Mouse (Mus musculus) limb, embryonic 14.5 days (tissue): ENCODE measurements around the gene Dcaf4. TPM values are rescaled to one million over a fixed set of nuclear protein-coding genes. Genes with fewer than 3 reads are reported as not detected.

Source experiments
- ATAC-seq: fragments of 200-750 bp; cut with Nextera tagmentation; 2 replicates; pipeline ENCODE4 v1.8.0; 2017; ENCODE audit warnings: low read depth, moderate number of reproducible peaks, moderate TSS enrichment; ENCODE audit not compliant: low FRiP score
- DNase-seq: peaks from one replicate; pipeline ENCODE4 v3.0.0-alpha.2; 2015; ENCODE audit warnings: low spot score
- H3K27ac ChIP-seq: fragments of 300-500 bp; sonication (generic); replicated peaks from 2 replicates; pipeline ENCODE4 v1.5.1; 2014; ENCODE audit warnings: low read depth, mild to moderate bottlenecking, low read length, moderate library complexity, mixed read lengths
- H3K27me3 ChIP-seq: fragments of 300-500 bp; sonication (generic); 2 replicates; pipeline ENCODE4 v1.6.1; 2014; ENCODE audit warnings: low read length, mixed read lengths; ENCODE audit not compliant: control insufficient read depth, insufficient read depth
- H3K36me3 ChIP-seq: fragments of 300-500 bp; sonication (generic); 2 replicates; pipeline ENCODE4 v1.6.1; 2014; ENCODE audit warnings: mild to moderate bottlenecking, low read length, moderate library complexity, mixed read lengths; ENCODE audit not compliant: control insufficient read depth, insufficient read depth
- H3K4me1 ChIP-seq: fragments of 300-500 bp; sonication (generic); 2 replicates; pipeline ENCODE4 v1.6.1; 2014; ENCODE audit warnings: antibody characterized with exemption, low read length, mixed read lengths; ENCODE audit not compliant: control insufficient read depth, insufficient read depth
- H3K4me2 ChIP-seq: fragments of 300-500 bp; sonication (generic); replicated peaks from 2 replicates; pipeline ENCODE4 v1.6.1; 2014; ENCODE audit warnings: low read depth, mild to moderate bottlenecking, low read length, moderate library complexity; ENCODE audit not compliant: severe bottlenecking
- H3K4me3 ChIP-seq: fragments of 300-500 bp; sonication (generic); replicated peaks from 2 replicates; pipeline ENCODE4 v1.5.1; 2014; ENCODE audit warnings: low read length
- H3K9ac ChIP-seq: fragments of 300-500 bp; sonication (generic); 2 replicates; pipeline ENCODE4 v1.6.1; 2014; ENCODE audit warnings: mild to moderate bottlenecking, low read depth, low read length, moderate library complexity; ENCODE audit not compliant: severe bottlenecking
- H3K9me3 ChIP-seq: fragments of 300-500 bp; sonication (generic); 2 replicates; pipeline ENCODE4 v1.6.1; 2016; ENCODE audit warnings: low read length; ENCODE audit not compliant: control insufficient read depth
- POLR2A ChIP-seq: fragments of 200-500 bp; IDR thresholded peaks from 2 replicates; pipeline ENCODE4 v1.8.0; 2012; ENCODE audit warnings: inconsistent platforms, mild to moderate bottlenecking, moderate library complexity, borderline replicate concordance; ENCODE audit not compliant: insufficient read depth, insufficient read length; ENCODE audit errors: extremely low read depth
- WGBS: fragments of 180-500 bp; shearing (Covaris S2); extraction: QIAGEN DNeasy Blood & Tissue Kit; methylation state at CpG from one replicate; pipeline ENCODE4 v1.1.7; 2014; 5-methylcytosine and 5-hydroxymethylcytosine counted together
- polyA plus RNA-seq, 2 experiments: library from polyadenylated mRNA; depleted of rRNA in 1 of 2; stranded (reverse) in 1 of 2; unstranded in 1 of 2; fragments of >200 nt; fragmentation: Nextera tagmentation in 1 of 2; extraction: Ambion mirVana in 1 of 2; gene quantifications; 2 replicates each; pipeline versions ENCODE4 v1.2.1 to v1.2.3; 2012 to 2014

Gene Dcaf4
- polyA plus RNA-seq, 2 experiments: 40.1 to 49.5 TPM

DNA sequence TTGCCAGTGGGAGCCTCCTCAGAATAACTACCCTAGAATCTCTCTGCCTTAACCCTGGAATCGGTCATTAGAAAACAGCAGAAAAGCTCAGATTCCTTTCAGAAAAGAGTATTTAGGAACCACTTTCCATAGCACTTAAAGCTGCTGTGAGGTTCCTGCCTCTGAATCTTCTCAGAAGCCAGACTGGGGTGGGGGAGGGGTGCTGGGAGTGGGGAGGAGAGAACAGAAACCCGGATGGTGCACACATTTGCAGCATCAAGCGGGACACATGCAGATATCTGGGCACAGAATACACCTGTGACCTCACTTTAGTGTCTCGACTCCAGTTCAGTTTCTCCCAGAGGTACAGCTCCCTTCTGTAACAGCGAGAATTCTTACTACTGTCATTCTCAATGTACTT lies 9.7 kb upstream of the Dcaf4 start:
- Histone ChIP-seq H3K4me2 (no peak overlapping the region), H3K27ac (no peak overlapping the region), H3K36me3 (no peaks in the 10 kb centered on the region), H3K4me3 (no peak overlapping the region), H3K9me3 (no peaks in the 10 kb centered on the region), H3K27me3 (no peaks in the 10 kb centered on the region), H3K4me1 (peaks cover 11% of the 10 kb centered on the region), H3K9ac (no peak overlapping the region)
- ATAC-seq (no peak), DNase-seq (no peak)
- TF ChIP-seq POLR2A: no peak
- 75% methylated on average over 5 of the region's 5 CpGs for WGBS

DNA sequence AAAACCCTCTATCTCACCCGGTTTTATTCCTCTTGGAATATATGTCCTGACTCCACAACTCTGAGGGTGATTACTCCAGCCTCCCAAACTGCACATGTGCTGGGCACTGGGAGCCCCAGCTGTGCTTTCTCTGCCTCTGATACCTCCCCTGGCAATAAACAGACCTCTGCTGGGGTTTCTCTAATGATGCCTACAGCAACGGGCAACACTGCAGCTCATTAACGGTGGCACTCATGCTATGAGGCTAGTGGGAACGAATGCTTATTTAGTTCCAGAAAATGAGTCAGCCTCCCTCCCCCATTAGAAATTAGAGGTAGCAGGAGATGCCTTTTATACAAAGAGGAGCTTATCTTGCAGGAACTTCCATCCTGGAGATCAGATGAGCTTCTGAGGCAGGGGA lies 7.5 kb upstream of the Dcaf4 start:
- no peak for TF ChIP-seq POLR2A
- H3K4me3 ChIP-seq: no peak overlapping the region
- H3K27ac ChIP-seq: no peak overlapping the region
- peaks cover 11% of the 10 kb centered on the region for H3K4me1 ChIP-seq
- no peaks in the 10 kb centered on the region for H3K9me3 ChIP-seq
- no peak overlapping the region for H3K9ac ChIP-seq
- DNase-seq (no peak), ATAC-seq (no peak)
- no peaks in the 10 kb centered on the region for H3K36me3 ChIP-seq
- H3K4me2 ChIP-seq: no peak overlapping the region
- H3K27me3 ChIP-seq: no peaks in the 10 kb centered on the region
- 6% methylated on average over 4 of the region's 4 CpGs for WGBS

DNA sequence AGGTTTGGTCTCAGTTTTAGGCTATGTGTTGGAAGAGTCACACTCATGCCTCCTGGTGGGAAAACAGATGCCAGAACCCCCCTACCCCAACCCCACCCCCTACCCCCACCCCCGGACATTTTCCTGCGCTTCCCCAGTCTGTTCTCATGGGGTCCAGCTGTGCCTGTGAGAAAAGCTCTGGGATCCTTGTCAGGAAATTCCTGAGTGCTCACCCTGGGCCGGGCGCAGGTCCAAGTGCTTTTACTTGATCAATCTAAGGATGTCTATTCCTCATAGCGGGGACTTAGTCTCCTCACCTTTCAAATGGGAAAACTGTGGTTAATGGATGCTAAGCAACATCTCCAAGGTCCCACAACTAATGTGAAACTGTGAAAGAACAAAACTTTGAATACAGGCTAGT lies 7.1 kb upstream of the Dcaf4 start:
- Histone ChIP-seq H3K9ac (no peak overlapping the region), H3K4me1 (peaks cover 11% of the 10 kb centered on the region), H3K4me2 (no peak overlapping the region), H3K4me3 (no peak overlapping the region), H3K27me3 (no peaks in the 10 kb centered on the region), H3K9me3 (no peaks in the 10 kb centered on the region), H3K36me3 (no peaks in the 10 kb centered on the region), H3K27ac (no peak overlapping the region)
- ATAC-seq (peak; percentile 43), DNase-seq (peak; percentile 53)
- TF ChIP-seq POLR2A: no peak
- 14% methylated on average over 5 of the region's 5 CpGs for whole genome bisulfite sequencing

DNA sequence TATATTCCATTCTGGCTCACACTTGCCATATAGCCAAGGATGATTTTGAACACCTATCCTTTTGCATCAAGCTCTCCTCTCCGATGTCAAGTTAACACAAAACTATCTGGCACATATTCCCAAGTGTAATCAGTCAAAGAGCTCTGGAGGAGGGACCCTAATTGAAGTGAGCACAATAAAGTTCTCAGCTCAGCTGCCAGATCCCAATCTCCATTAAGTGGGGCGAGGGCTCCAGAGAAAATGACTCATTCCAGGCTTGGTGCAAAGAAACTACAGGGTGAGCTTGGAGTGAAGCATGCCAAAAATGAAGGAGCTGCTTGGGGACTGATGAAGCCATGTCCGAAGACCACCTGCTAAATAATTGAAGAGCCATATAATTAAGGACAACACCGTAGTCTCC lies 6.0 kb upstream of the Dcaf4 start:
- ATAC-seq (0 out of 2 replicates have a peak, but pooled peaks have one; percentile 17), DNase-seq (no peak)
- Histone ChIP-seq H3K4me3 (no peak overlapping the region), H3K4me2 (no peak overlapping the region), H3K9ac (no peak overlapping the region), H3K9me3 (no peaks in the 10 kb centered on the region), H3K27me3 (no peaks in the 10 kb centered on the region), H3K36me3 (no peaks in the 10 kb centered on the region), H3K4me1 (peaks cover 11% of the 10 kb centered on the region), H3K27ac (no peak overlapping the region)
- 46% methylated on average over 4 of the region's 4 CpGs for WGBS
- TF ChIP-seq POLR2A: no peak

DNA sequence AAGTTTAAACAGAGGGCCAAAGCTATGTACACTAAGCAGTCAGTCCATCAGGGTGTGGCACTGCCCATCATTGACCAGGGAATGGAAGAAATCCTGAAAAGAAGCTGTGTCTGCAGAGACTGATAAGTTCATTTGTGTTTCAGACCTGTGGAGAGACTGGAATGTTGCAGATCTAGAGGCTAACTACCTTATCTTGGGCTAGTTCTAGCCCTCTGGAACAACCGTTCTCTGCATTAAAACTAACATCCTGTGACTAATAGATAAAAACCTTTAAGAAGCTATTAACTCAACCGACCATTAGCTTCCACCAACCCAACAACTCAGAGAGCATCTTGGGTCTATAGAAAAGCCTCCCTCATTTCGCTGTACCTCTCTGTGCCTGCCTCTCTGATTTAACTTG lies 2.7 kb upstream of the Dcaf4 start:
- Histone ChIP-seq H3K9me3 (no peaks in the 10 kb centered on the region), H3K4me2 (no peak overlapping the region), H3K36me3 (no peaks in the 10 kb centered on the region), H3K27me3 (no peaks in the 10 kb centered on the region), H3K9ac (no peak overlapping the region), H3K4me1 (peaks cover 13% of the 10 kb centered on the region), H3K27ac (no peak overlapping the region), H3K4me3 (no peak overlapping the region)
- 77% methylated on average over 3 of the region's 3 CpGs for WGBS
- ATAC-seq (no peak), DNase-seq (no peak)
- no peak for TF ChIP-seq POLR2A

DNA sequence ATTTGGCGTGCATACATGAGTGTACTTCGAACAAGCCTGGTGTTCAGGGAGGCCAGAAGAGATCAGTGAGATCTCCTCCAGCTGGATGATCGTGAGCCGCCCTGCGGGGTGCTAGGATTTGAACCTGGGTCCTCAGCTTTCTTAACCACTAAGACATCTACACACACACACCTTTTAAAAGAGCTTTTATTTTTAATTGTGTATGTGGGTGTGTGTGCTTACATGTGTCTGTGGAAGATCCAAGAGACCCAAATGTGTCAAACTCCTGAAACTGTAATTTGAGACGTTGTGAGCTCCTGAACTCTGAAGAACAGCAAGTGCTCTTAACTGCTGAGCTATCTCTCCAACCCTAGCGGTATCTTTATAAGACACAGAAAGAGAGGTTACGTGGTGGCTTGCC lies 817 bp downstream of the Dcaf4 start:
- no peak for DNase-seq
- Histone ChIP-seq H3K36me3 (no peaks in the 10 kb centered on the region), H3K27me3 (no peaks in the 10 kb centered on the region), H3K9ac (peak overlapping the region; percentile 44), H3K4me1 (peaks cover 5% of the 10 kb centered on the region; the same call in 1 of the 2 replicates), H3K9me3 (no peaks in the 10 kb centered on the region), H3K27ac (no peak overlapping the region), H3K4me3 (peak overlapping the region; percentile 58), H3K4me2 (peak overlapping the region; percentile 53)
- WGBS: 47% methylated on average over 8 of the region's 8 CpGs
- TF ChIP-seq POLR2A: no peak
- ATAC-seq: no peak
